Mouse (Mus musculus) E14TG2a.4 (cell line): ENCODE data around the gene Triap1.
A peak's percentile ranks its signal among the peaks of the same experiment; 100 is the strongest.

ENCODE experiments used
- H3K27me3 ChIP-seq: 2 replicates; pipeline ENCODE4 v1.6.1; 2014; ENCODE audit warnings: low read length, control low read depth; ENCODE audit not compliant: insufficient read depth
- H3K36me3 ChIP-seq: 2 replicates; pipeline ENCODE4 v1.6.1; 2014; ENCODE audit warnings: low read length, control low read depth; ENCODE audit not compliant: insufficient read depth
- H3K4me1 ChIP-seq: replicated peaks from 2 replicates; pipeline ENCODE4 v1.6.1; 2014; ENCODE audit warnings: low read depth, low read length, control low read depth
- H3K4me3 ChIP-seq: replicated peaks from 2 replicates; pipeline ENCODE4 v1.5.1; 2014; ENCODE audit warnings: mild to moderate bottlenecking, low read length
- H3K9me3 ChIP-seq: 2 replicates; pipeline ENCODE4 v1.6.1; 2014; ENCODE audit warnings: low read length, control low read depth
- CTCF ChIP-seq: conservative IDR thresholded peaks from 2 replicates; pipeline ENCODE4 v1.5.1; 2014; ENCODE audit warnings: low read length
- NANOG ChIP-seq: IDR thresholded peaks from 2 replicates; pipeline ENCODE4 v1.6.1; 2014; ENCODE audit warnings: borderline replicate concordance, low read length, mixed read lengths
- POU5F1 ChIP-seq: IDR thresholded peaks from 2 replicates; pipeline ENCODE4 v1.6.1; 2014; ENCODE audit warnings: low read length, borderline replicate concordance

Triap1 gene

GRCm38 (mm10) chr5:115312816-115313667 lies 28.0 kb upstream of the Triap1 start:
- H3K36me3 ChIP-seq, result peaks cover 5% of the 10 kb centered on the region; the same call in 1 of the 2 replicates
- H3K4me3 ChIP-seq, result peak overlapping the region; percentile 51
- H3K27me3 ChIP-seq, result peaks cover 8% of the 10 kb centered on the region; the same call in 1 of the 2 replicates
- no peaks in the 10 kb centered on the region for H3K9me3 ChIP-seq
- TF ChIP-seq CTCF (no peak), POU5F1 (no peak), NANOG (no peak)
- peaks cover 80% of the 10 kb centered on the region for H3K4me1 ChIP-seq

GRCm38 (mm10) chr5:115313668-115313943 lies 27.4 kb upstream of the Triap1 start:
- TF ChIP-seq CTCF (no peak), POU5F1 (no peak), NANOG (no peak)
- 0 out of 2 replicates have a peak, but pooled peaks cover 5% of the 10 kb centered on the region for H3K36me3 ChIP-seq
- peaks cover 81% of the 10 kb centered on the region for H3K4me1 ChIP-seq
- no peaks in the 10 kb centered on the region for H3K9me3 ChIP-seq
- peaks cover 8% of the 10 kb centered on the region; the same call in 1 of the 2 replicates for H3K27me3 ChIP-seq
- peak overlapping the region; percentile 51 for H3K4me3 ChIP-seq

GRCm38 (mm10) chr5:115316968-115317644 lies 23.9 kb upstream of the Triap1 start:
- H3K4me3 ChIP-seq, result peak overlapping the region; percentile 56
- H3K27me3 ChIP-seq, result peaks cover 10% of the 10 kb centered on the region; the same call in 1 of the 2 replicates
- TF ChIP-seq POU5F1 (no peak), NANOG (peak; percentile 93; the same call in 1 of the 2 replicates), CTCF (no peak)
- no peaks in the 10 kb centered on the region for H3K9me3 ChIP-seq
- no peaks in the 10 kb centered on the region for H3K36me3 ChIP-seq
- peaks cover 78% of the 10 kb centered on the region for H3K4me1 ChIP-seq

GRCm38 (mm10) chr5:115317645-115318328 lies 23.2 kb upstream of the Triap1 start:
- Histone ChIP-seq H3K4me3 (peak overlapping the region; percentile 56), H3K4me1 (peaks cover 71% of the 10 kb centered on the region), H3K27me3 (peaks cover 10% of the 10 kb centered on the region; the same call in 1 of the 2 replicates), H3K9me3 (no peaks in the 10 kb centered on the region), H3K36me3 (no peaks in the 10 kb centered on the region)
- TF ChIP-seq CTCF (no peak), NANOG (no peak; the same call in 1 of the 2 replicates), POU5F1 (no peak)

- Histone ChIP-seq H3K4me1 (peaks cover 67% of the 10 kb centered on the region), H3K9me3 (no peaks in the 10 kb centered on the region), H3K27me3 (peaks cover 10% of the 10 kb centered on the region; the same call in 1 of the 2 replicates), H3K36me3 (no peaks in the 10 kb centered on the region), H3K4me3 (peak overlapping the region; percentile 58)
- TF ChIP-seq CTCF, result peak; percentile 25; the same call in 1 of the 2 replicates
- TF ChIP-seq NANOG, result no peak
Measured at GRCm38 (mm10) chr5:115319004-115319940, 21.8 kb upstream of the Triap1 start.

GRCm38 (mm10) chr5:115326256-115326831 lies 14.7 kb upstream of the Triap1 start:
- no peak for TF ChIP-seq POU5F1
- TF ChIP-seq CTCF, result no peak
- TF ChIP-seq NANOG, result no peak
- Histone ChIP-seq H3K4me3 (peak overlapping the region; percentile 91), H3K27me3 (peaks cover 4% of the 10 kb centered on the region; the same call in 1 of the 2 replicates), H3K9me3 (no peaks in the 10 kb centered on the region), H3K36me3 (peaks cover 29% of the 10 kb centered on the region), H3K4me1 (peaks cover 55% of the 10 kb centered on the region)

- H3K36me3 ChIP-seq, result peaks cover 36% of the 10 kb centered on the region
- TF ChIP-seq CTCF (no peak), POU5F1 (no peak), NANOG (no peak)
- peaks cover 55% of the 10 kb centered on the region for H3K4me1 ChIP-seq
- peak within 1 kb of the TSS; percentile 91 for H3K4me3 ChIP-seq
- H3K27me3 ChIP-seq, result peaks cover 4% of the 10 kb centered on the region; the same call in 1 of the 2 replicates
- H3K9me3 ChIP-seq, result no peaks in the 10 kb centered on the region
Measured at GRCm38 (mm10) chr5:115326875-115327609, 14.0 kb upstream of the Triap1 start, which contains the start of gene Srsf9. Srsf9 (plus strand) TSS chr5:115327177.
